Mouse (Mus musculus): ENCODE data around the gene Gm49373.

The Gm49373 gene

DNA sequence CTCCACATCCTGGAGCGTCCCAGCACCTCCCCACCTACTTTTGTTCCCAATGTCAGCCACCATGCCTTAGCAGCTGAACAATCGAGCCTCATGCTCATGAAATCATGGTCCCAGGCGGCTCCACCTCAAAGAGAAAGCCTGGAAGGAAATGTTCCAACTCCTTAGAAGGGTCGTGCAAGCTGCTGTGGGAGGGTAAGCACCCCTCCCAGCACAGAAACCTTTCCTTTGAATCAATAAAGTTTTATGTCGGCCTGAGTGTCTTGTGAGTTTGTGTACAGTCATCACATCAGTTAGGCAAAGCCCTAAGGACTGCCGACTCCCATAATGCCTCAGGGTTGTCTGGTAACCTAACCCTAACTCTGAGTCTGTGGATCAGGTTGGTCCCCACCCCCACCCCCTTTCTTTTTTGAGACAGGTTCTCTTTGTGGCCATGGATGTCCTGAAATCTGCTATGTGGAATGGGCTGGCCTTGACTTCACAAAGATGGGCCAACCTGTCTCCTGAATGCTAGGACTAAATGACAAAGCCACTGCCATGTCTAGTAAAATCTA, 44.3 kb downstream of the Gm49373 start:
- no peak for DNase-seq (ENCODE audit: low read depth)

DNA sequence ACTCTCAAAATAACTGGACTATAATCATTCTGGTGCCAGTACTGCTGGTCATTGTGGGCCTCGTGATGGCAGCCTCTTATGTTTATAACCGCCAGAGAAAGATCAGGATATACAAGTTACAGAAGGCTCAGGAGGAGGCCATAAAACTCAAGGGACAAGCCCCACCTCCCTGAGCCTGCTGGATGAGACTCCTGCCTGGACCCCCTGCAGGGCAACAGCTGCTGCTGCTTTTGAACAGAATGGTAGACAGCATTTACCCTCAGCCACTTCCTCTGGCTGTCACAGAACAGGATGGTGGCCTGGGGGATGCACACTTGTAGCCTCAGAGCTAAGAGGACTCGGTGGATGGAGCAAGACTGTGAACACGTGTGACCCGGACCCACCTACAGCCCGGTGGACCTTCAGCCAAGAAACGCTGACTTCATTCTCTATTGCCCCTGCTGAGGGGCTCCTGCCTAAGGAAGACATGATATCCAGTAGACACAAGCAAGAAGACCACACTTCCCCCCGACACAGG, 45.1 kb downstream of the Gm49373 start:
- DNase-seq (ENCODE audit: low read depth), result no peak

DNA sequence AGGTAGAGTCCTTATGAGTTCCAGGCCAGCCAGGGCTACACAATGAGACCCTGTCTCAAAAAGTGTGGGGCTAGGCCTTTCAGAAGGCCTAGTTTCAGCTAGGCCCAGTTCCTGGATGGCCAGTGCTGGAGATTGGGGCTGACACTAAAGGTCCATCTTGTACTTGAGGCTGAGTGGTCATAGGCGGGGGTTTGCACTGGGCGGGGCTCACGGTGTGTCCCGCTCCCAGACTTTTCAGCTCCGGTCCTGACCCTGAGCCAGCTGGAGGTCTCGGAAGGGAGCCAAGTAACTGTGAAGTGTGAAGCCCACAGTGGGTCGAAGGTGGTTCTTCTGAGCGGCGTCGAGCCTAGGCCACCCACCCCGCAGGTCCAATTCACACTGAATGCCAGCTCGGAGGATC, 46.0 kb downstream of the Gm49373 start:
- no peak for DNase-seq (ENCODE audit: low read depth)

DNA sequence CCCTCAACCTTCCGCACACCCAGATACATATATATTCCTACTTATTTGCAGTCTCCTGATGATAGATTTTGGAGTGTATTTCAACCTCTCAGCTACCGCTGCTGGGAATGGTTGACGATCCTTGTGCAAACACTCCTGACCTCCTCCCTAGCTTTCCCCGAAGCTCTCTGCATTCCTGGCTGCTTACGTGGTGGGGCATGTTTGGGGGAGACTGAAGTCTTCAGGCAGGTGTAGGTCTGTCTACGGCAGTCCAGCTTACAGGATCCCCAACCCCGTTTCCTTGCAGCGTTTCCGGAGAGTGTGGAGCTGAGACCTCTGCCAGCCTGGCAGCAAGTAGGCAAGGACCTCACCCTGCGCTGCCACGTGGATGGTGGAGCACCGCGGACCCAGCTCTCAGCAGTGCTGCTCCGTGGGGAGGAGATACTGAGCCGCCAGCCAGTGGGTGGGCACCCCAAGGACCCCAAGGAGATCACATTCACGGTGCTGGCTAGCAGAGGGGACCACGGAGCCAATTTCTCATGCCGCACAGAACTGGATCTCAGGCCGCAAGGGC, 47.6 kb downstream of the Gm49373 start:
- DNase-seq (ENCODE audit: low read depth), result no peak

DNA sequence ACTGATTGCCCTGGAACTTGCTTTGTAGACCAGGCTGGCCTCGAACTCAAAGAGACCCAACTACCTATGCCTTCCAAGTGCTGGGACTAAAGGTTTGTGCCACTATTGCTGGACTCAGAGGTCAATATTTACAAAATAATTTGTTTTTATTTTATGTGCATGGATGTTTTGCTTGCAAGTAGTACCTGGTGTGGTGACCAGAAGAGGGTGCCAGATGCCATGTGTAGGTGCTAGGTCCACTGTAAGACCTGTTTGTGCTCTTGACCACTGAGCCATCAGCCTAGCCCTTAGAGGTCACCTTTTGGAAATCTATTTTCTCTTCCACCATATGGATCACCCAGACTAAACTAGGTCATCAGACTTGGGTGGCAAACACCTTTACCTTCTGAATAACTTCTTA, 50.2 kb downstream of the Gm49373 start:
- DNase-seq (ENCODE audit: low read depth), result no peak

DNA sequence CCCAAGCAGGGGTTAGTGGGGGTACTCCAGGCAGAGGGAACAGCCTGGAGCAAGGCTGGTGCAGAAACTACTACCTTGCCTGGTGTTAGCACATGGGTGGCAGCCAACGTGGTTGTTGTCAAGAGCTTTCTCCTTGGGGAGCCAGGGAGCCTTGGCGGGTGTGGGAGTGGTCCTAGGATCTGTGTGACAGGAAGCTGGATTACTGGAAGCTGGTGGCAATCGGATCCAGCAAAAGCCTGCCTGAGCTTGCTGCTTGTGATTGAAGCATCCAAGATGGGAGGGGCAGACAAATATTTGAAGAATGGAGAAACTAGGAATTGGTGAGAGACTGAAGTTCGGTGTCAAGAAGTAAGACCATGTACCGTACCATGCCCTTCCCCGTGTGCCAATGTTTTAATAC, 50.6 kb downstream of the Gm49373 start:
- DNase-seq (ENCODE audit: low read depth), result no peak

DNA sequence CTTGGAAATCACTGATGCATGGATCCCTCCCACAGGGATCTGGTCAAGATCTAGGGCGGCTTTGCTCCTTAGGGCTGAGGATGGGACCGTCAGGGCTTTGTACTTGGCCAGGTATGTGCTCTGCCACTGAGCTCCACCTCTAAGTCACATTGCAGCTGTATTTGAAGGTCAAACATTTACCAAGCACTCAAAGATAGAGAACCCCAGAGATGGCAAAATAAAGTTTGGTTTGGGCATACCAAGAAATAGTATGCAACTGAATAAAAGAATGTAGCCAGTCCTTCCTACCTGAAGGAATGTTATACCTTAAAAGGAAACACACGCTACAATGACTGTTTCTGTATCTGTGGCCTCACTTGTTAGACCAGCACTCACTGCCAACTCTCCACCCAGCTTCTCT, 51.5 kb downstream of the Gm49373 start:
- DNase-seq (ENCODE audit: low read depth), result no peak

DNA sequence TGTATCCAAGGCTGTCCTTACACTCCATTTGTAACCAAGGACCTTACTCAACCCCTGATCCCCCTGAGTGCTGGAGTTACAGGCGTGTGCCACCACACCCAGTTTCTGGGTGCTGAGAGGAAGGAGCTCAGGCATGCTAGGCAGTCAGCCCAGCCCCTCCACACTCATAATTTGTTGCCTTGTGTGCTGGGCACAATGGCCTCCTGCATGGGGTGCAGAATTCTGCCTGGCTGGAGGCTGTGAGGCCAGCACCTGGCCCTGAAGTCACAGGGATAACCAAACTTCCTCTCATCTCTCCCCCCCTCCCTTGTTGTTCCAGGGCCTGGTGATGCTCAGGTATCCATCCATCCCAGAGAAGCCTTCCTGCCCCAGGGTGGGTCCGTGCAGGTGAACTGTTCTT, 54.3 kb downstream of the Gm49373 start:
- no peak for DNase-seq (ENCODE audit: low read depth)

DNA sequence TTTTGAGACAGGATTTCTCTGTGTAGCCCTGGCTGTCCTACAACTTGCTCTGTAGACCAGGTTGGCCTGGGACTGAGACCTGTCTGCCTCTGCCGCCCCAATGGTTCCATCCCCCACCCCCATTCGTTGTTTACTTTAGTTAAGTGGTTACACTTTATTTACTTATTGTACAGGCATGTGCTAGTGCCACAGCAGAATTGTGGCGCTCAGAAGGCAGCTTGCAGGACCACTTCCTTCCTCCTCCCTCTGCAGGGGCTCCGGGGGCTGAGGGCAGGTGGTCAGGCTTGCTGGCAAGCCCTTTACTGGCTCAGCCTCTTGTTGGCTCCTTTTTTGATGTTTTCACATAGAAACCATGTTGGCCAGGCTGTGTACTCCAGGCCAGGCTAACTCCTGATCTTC, 55.7 kb downstream of the Gm49373 start:
- no peak for DNase-seq (ENCODE audit: low read depth)

DNA sequence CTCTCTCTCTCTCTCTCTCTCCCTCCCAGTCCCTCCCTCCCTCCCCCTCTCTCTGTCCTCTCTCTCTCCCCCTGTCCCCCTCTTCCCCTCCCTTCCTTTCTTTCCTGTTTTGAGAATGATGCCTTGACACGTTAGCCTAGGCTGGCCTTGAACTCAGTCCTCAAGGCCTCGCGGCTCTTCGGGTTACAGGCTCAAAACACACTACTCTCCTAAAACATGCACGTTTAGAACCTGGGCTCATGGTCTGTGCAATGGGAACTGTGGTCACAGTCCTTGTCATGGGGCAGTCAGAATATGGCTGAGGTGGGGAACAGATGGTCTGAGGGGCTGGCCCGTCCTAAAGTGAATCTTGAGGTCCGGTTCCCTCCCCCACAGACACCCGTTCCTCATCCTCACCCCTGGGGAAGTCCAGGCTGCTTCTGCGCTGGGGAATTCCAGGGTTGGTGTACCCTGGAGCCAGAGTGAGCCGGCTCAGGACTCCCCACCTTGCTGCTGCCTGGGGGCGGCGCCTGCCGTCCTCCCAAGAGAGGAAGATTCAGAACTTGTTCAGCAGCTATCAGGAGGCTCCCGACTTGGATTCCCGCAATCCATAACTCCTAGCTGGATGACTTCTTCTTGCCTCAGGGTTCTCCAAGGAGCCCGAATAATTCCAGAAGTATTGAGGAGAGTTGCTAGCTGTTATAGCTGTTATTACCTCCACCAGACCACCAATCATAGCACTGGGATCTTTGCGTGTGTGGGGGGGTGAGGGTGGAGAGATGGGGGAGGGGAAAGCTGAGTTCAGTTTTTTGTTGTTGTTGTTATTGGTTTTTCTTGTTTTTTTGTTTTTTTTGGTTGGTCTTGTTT, 56.3 kb downstream of the Gm49373 start:
- no peak for DNase-seq (ENCODE audit: low read depth)

DNA sequence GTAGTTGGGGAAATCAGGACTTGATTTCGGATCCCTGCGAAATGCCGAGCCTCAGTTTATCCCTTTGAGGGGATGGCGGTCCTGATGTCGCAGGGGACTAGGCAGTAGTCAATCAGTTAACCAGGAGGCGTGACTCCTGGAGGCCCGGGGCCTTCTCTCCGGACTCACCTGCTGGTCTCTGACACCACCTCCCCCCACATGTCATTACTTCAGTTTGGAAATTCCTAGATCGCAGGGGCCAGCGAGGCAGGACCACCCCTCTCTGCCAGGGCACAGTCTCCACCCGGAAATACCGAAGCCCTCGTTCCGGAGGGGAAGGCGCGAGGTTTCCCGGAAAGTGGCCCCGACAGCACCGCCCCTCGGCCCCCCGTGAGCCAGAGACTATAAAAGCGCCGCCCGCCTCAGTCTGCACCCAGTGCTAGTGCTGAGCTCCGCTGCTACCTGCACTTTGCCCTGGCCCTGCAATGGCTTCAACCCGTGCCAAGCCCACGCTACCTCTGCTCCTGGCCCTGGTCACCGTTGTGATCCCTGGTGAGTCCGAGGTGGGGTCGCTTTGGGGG, 57.2 kb downstream of the Gm49373 start, which contains the start of gene Icam1:
Gene Icam1 (plus strand): TSS at position 415 of the 560 bp plus-strand sequence.
- DNase-seq (ENCODE audit: low read depth), result no peak

DNA sequence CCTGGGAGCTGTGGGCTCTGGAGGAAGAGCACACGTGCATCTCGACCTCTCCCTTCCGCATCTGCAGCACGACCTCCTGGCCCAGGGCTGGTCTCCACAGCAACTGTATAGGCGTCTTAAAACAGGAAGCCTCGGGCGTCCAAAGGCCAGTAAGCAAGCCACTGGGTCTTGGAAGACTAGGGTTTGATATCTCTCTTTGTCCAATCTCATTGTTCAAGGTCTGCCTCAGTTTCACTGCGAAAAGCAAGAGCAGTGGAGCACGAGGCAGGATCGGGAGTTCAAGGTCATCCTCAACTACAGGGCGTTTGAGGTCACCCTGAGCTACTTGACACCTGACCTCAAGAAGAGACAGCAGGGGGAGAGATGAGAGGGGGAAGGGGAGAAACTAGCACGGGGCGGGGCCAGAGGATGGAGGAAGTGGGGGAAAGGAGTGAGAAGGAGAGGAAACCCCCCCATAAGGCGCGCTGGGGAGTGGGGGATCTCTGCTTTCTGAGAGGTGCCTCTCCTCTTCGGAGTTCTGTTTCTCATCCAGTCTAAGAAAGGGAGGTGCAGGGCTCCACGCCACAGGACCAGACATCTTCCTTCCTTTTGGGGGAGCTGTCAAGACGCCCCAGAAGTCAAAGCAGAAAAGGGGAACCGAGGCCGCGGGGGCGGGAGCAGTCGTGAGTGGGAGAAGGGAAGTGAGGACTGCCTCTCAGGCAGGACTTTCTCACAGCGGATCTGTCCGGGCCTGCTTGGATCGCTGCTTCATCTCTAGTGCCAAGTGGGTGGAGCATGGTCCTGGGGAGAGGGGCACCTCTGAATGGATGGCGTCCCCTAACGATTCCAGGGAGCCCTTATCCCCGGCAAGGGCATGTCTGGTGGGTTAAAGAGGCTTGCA, 58.0 kb downstream of the Gm49373 start:
- no peak for DNase-seq (ENCODE audit: low read depth)
